Mouse (Mus musculus) CH12.LX (cell line): ENCODE results near the gene A730061H03Rik. TPM values are rescaled to one million over a fixed set of nuclear protein-coding genes. Genes with fewer than 3 reads are reported as not detected.

Source experiments
- DNase-seq: peaks from one replicate; pipeline ENCODE4 v3.0.0-alpha.2; 2013; ENCODE audit errors: extremely low read depth
- H3K27ac ChIP-seq: 2 replicates; pipeline ENCODE4 v1.5.1; 2012; ENCODE audit warnings: low read depth, mild to moderate bottlenecking, control low read depth, moderate library complexity; ENCODE audit not compliant: insufficient read depth
- H3K27me3 ChIP-seq: replicated peaks from 2 replicates; pipeline ENCODE3; 2012; ENCODE audit warnings: inconsistent platforms
- H3K36me3 ChIP-seq, 2 experiments: replicated peaks in 1 of 2; 2 replicates each; pipeline versions ENCODE3 to v1.6.1; 2012; ENCODE audit warnings: inconsistent platforms in 1 of 2, low read length in 1 of 2, mild to moderate bottlenecking in 1 of 2, mixed read lengths in 1 of 2, moderate library complexity in 1 of 2; ENCODE audit not compliant: control insufficient read depth in 1 of 2, insufficient read depth in 1 of 2
- H3K4me1 ChIP-seq, 2 experiments: 2 replicates each; pipeline ENCODE4 v1.6.1; 2012; ENCODE audit warnings: inconsistent platforms in 1 of 2, moderate library complexity in 1 of 2; ENCODE audit not compliant: insufficient read depth in 2 of 2, control insufficient read depth in 1 of 2
- H3K4me2 ChIP-seq: 2 replicates; pipeline ENCODE4 v1.6.1; 2012; ENCODE audit warnings: low read depth, mild to moderate bottlenecking, control low read depth; ENCODE audit not compliant: poor library complexity, insufficient read depth, severe bottlenecking
- H3K4me3 ChIP-seq, 3 experiments: fragments of 150-350 bp in 1 of 3; sonication (generic) in 1 of 3; replicated peaks in 1 of 3; 2 replicates each; pipeline versions ENCODE3 to v1.5.1; 2011 to 2012; ENCODE audit warnings: low read depth in 2 of 3, low read length in 2 of 3, mild to moderate bottlenecking in 2 of 3, moderate library complexity in 2 of 3, control low read depth in 1 of 3, improper control_type of control experiment in 1 of 3, inconsistent platforms in 1 of 3, mixed read lengths in 1 of 3; ENCODE audit not compliant: poor library complexity in 1 of 3
- H3K79me2 ChIP-seq: replicated peaks from 2 replicates; pipeline ENCODE4 v1.6.1; 2012; ENCODE audit warnings: mild to moderate bottlenecking, moderate library complexity; ENCODE audit not compliant: control insufficient read depth, poor library complexity, insufficient read depth, severe bottlenecking; ENCODE audit errors: extremely low read depth
- H3K9ac ChIP-seq: 2 replicates; pipeline ENCODE4 v1.6.1; 2012; ENCODE audit warnings: low read depth, mild to moderate bottlenecking, control low read depth, moderate library complexity; ENCODE audit not compliant: insufficient read depth
- H3K9me3 ChIP-seq: replicated peaks from 2 replicates; pipeline ENCODE3; 2012; ENCODE audit warnings: low read length, inconsistent platforms, mixed read lengths
- BHLHE40 ChIP-seq: IDR thresholded peaks from 2 replicates; pipeline ENCODE4 v1.6.1; 2011; ENCODE audit warnings: mild to moderate bottlenecking, low read depth, low read length, improper control_type of control experiment
- CHD1 ChIP-seq: IDR thresholded peaks from 2 replicates; pipeline ENCODE4 v1.6.1; 2012; ENCODE audit warnings: low read depth, low read length, improper control_type of control experiment, inconsistent platforms
- CTCF ChIP-seq, 2 experiments: IDR thresholded peaks in 1 of 2; conservative IDR thresholded peaks in 1 of 2; 2 replicates each; pipeline ENCODE4 v1.5.1; 2011 to 2012; ENCODE audit warnings: low read depth in 2 of 2, low read length in 2 of 2, improper control_type of control experiment in 1 of 2, inconsistent platforms in 1 of 2, mild to moderate bottlenecking in 1 of 2, moderate library complexity in 1 of 2
- E2F4 ChIP-seq: IDR thresholded peaks from 2 replicates; pipeline ENCODE4 v1.6.1; 2011; ENCODE audit warnings: low read depth, low read length, improper control_type of control experiment; ENCODE audit not compliant: insufficient replicate concordance
- ELF1 ChIP-seq: IDR thresholded peaks from 2 replicates; pipeline ENCODE4 v1.6.1; 2014; ENCODE audit warnings: low read depth, mild to moderate bottlenecking, inconsistent platforms, low read length, improper control_type of control experiment
- EP300 ChIP-seq: IDR thresholded peaks from 2 replicates; pipeline ENCODE4 v1.6.1; 2011; ENCODE audit warnings: low read length, improper control_type of control experiment
- ETS1 ChIP-seq: conservative IDR thresholded peaks from 2 replicates; pipeline ENCODE4 v1.6.1; 2012; ENCODE audit warnings: low read depth, mild to moderate bottlenecking, inconsistent platforms, low read length, improper control_type of control experiment, moderate library complexity
- GABPA ChIP-seq: IDR thresholded peaks from 2 replicates; pipeline ENCODE4 v1.6.1; 2012; ENCODE audit warnings: low read depth, low read length, improper control_type of control experiment, inconsistent platforms; ENCODE audit not compliant: insufficient replicate concordance
- HCFC1 ChIP-seq: IDR thresholded peaks from 2 replicates; pipeline ENCODE4 v1.6.1; 2012; ENCODE audit warnings: low read depth, mild to moderate bottlenecking, inconsistent platforms, low read length, improper control_type of control experiment
- IRF4 ChIP-seq: IDR thresholded peaks from 2 replicates; pipeline ENCODE4 v1.6.1; 2014; ENCODE audit warnings: low read depth, mild to moderate bottlenecking, inconsistent platforms, low read length, improper control_type of control experiment
- JUN ChIP-seq: IDR thresholded peaks from 2 replicates; pipeline ENCODE4 v1.6.1; 2011; ENCODE audit warnings: low read depth, mild to moderate bottlenecking, low read length, improper control_type of control experiment, moderate library complexity; ENCODE audit not compliant: insufficient read depth
- JUND ChIP-seq: conservative IDR thresholded peaks from 2 replicates; pipeline ENCODE4 v1.6.1; 2011; ENCODE audit warnings: low read depth, low read length, improper control_type of control experiment
- KAT2A ChIP-seq: IDR thresholded peaks from 2 replicates; pipeline ENCODE4 v1.6.1; 2012; ENCODE audit warnings: low read length, improper control_type of control experiment, inconsistent platforms; ENCODE audit not compliant: insufficient replicate concordance
- MAFK ChIP-seq: IDR thresholded peaks from 2 replicates; pipeline ENCODE4 v1.6.1; 2011; ENCODE audit warnings: low read length, improper control_type of control experiment; ENCODE audit not compliant: insufficient replicate concordance
- MAZ ChIP-seq: IDR thresholded peaks from 2 replicates; pipeline ENCODE4 v1.6.1; 2012; ENCODE audit warnings: low read depth, mild to moderate bottlenecking, inconsistent platforms, low read length, improper control_type of control experiment, moderate library complexity
- MEF2A ChIP-seq: IDR thresholded peaks from 2 replicates; pipeline ENCODE4 v1.6.1; 2014; ENCODE audit warnings: low read depth, mild to moderate bottlenecking, inconsistent platforms, low read length, improper control_type of control experiment, borderline replicate concordance
- MXI1 ChIP-seq: IDR thresholded peaks from 2 replicates; pipeline ENCODE4 v1.6.1; 2011; ENCODE audit warnings: mild to moderate bottlenecking, low read depth, low read length, improper control_type of control experiment
- MYC ChIP-seq: IDR thresholded peaks from 2 replicates; pipeline ENCODE4 v1.6.1; 2011; ENCODE audit warnings: low read depth, mild to moderate bottlenecking, improper control_type of control experiment, low read length
- NELFE ChIP-seq: IDR thresholded peaks from 2 replicates; pipeline ENCODE4 v1.6.1; 2011; ENCODE audit warnings: low read depth, low read length, improper control_type of control experiment
- NRF1 ChIP-seq: IDR thresholded peaks from 2 replicates; pipeline ENCODE4 v1.6.1; 2014; ENCODE audit warnings: low read depth, mild to moderate bottlenecking, inconsistent platforms, low read length, improper control_type of control experiment, moderate library complexity
- PAX5 ChIP-seq: IDR thresholded peaks from 2 replicates; pipeline ENCODE4 v1.6.1; 2012; ENCODE audit warnings: low read length, inconsistent platforms, mixed read lengths
- POLR2A ChIP-seq: IDR thresholded peaks from 2 replicates; pipeline ENCODE4 v1.6.1; 2011; ENCODE audit warnings: low read depth, mild to moderate bottlenecking, improper control_type of control experiment, low read length
- POLR2AphosphoS2 ChIP-seq: IDR thresholded peaks from 2 replicates; pipeline ENCODE4 v1.6.1; 2011; ENCODE audit warnings: low read depth, low read length, improper control_type of control experiment
- SMC3 ChIP-seq: IDR thresholded peaks from 2 replicates; pipeline ENCODE4 v1.6.1; 2011; ENCODE audit warnings: low read depth, low read length, improper control_type of control experiment
- TBP ChIP-seq: conservative IDR thresholded peaks from 2 replicates; pipeline ENCODE4 v1.6.1; 2011; ENCODE audit warnings: low read depth, low read length, improper control_type of control experiment
- TCF12 ChIP-seq: IDR thresholded peaks from 2 replicates; pipeline ENCODE4 v1.6.1; 2014; ENCODE audit warnings: low read depth, mild to moderate bottlenecking, inconsistent platforms, low read length, improper control_type of control experiment
- UBTF ChIP-seq: IDR thresholded peaks from 2 replicates; pipeline ENCODE4 v1.6.1; 2012; ENCODE audit warnings: low read depth, mild to moderate bottlenecking, inconsistent platforms, low read length, improper control_type of control experiment, moderate library complexity
- USF1 ChIP-seq: IDR thresholded peaks from 2 replicates; pipeline ENCODE4 v1.6.1; 2014; ENCODE audit warnings: low read depth, mild to moderate bottlenecking, inconsistent platforms, low read length, improper control_type of control experiment
- USF2 ChIP-seq: conservative IDR thresholded peaks from 2 replicates; pipeline ENCODE4 v1.6.1; 2011; ENCODE audit warnings: low read depth, low read length, improper control_type of control experiment
- ZKSCAN1 ChIP-seq: IDR thresholded peaks from 2 replicates; pipeline ENCODE4 v1.6.1; 2012; ENCODE audit warnings: low read depth, inconsistent platforms, low read length, improper control_type of control experiment, borderline replicate concordance
- ZMIZ1 ChIP-seq: IDR thresholded peaks from 2 replicates; pipeline ENCODE4 v1.6.1; 2012; ENCODE audit warnings: low read depth, mild to moderate bottlenecking, inconsistent platforms, low read length, improper control_type of control experiment
- ZNF384 ChIP-seq: IDR thresholded peaks from 2 replicates; pipeline ENCODE4 v1.6.1; 2012; ENCODE audit warnings: low read depth, low read length, improper control_type of control experiment, inconsistent platforms
- dilution Hi-C: fragments of 300-500 bp; cut with MboI; formaldehyde crosslinking; loops from 2 replicates; pipeline ENCODE4 v1.14.3; 2020; ENCODE audit warnings: low sequenced_read_pairs; ENCODE audit not compliant: extremely low pct_unique_long_range_greater_than_20kb, extremely low pct_ligation_motif_present
- in situ Hi-C: fragments of 300-500 bp; cut with MboI; formaldehyde crosslinking; loops from 3 replicates; pipeline ENCODE4 v1.14.3; 2019; ENCODE audit warnings: low sequenced_read_pairs, low pct_ligation_motif_present, low pct_unique_long_range_greater_than_20kb, mixed read lengths
- polyA plus RNA-seq: library from polyadenylated mRNA; unstranded; fragments of >175 nt; gene quantifications from 2 replicates; pipeline ENCODE4 v1.2.1, GENCODE M21; 2012; ENCODE audit warnings: low read depth; ENCODE audit not compliant: insufficient read length
- total RNA-seq, 2 experiments: library from RNA; depleted of rRNA; stranded (reverse); fragments of 300-350 nt in 1 of 2; fragments of >200 nt in 1 of 2; gene quantifications; 2 replicates each; pipeline ENCODE4 v1.2.3; 2012 to 2014

Gene A730061H03Rik
- total and polyA plus RNA-seq, 3 experiments: 0.34 to 0.93 TPM; not detected in 1

- H3K4me3 ChIP-seq: no peak overlapping the region
Measured at GRCm38 (mm10) chr14:55561860-55562259, 1.7 kb upstream of the A730061H03Rik start.

GRCm38 (mm10) chr14:55559799-55560201 is 406 bp downstream of the A730061H03Rik start, which contains the start of gene Dcaf11:
Gene Dcaf11, plus strand, starts transcription at chr14:55560006.
- Histone ChIP-seq H3K4me1 (peaks cover 9 to 32% of the 10 kb centered on the region in 2 experiments), H3K36me3 (peaks cover 13 to 29% of the 10 kb centered on the region in 2 experiments), H3K27ac (peak within 1 kb of the TSS; percentile 95), H3K79me2 (peaks cover 6% of the 10 kb centered on the region; the same call in 1 of the 2 replicates), H3K4me3 (peak within 1 kb of the TSS; percentile 69 to 80 (median 80)), H3K9me3 (no peaks in the 10 kb centered on the region), H3K9ac (peak within 1 kb of the TSS; percentile 87), H3K27me3 (no peaks in the 10 kb centered on the region), H3K4me2 (peak within 1 kb of the TSS; percentile 73; the same call in 1 of the 2 replicates)
- in situ Hi-C loops (no loop called here), dilution Hi-C loops (no loop called here)
- peak; percentile 97 for DNase-seq
- peak; percentile 27; the same call in 1 of the 2 replicates for TF ChIP-seq ETS1
- peak; percentile 33; the same call in 1 of the 2 replicates for TF ChIP-seq POLR2AphosphoS2
- no peak for TF ChIP-seq MEF2A
- no peak for TF ChIP-seq JUND
- no peak for TF ChIP-seq MAFK
- no peak for TF ChIP-seq USF2
- TF ChIP-seq MXI1: no peak
- peak; percentile 85 for TF ChIP-seq NELFE
- peak; percentile 81 for TF ChIP-seq POLR2A
- no peak for TF ChIP-seq MAZ
- no peak; the same call in 1 of the 2 replicates for TF ChIP-seq TBP
- TF ChIP-seq MYC: peak; percentile 30; the same call in 1 of the 2 replicates
- TF ChIP-seq KAT2A: no peak
- TF ChIP-seq SMC3: 0 out of 2 replicates have a peak, but pooled peaks have one; percentile 18
- peak; percentile 78; the same call in 1 of the 2 replicates for TF ChIP-seq ELF1
- no peak for TF ChIP-seq PAX5
- no peak; the same call in 1 of the 2 replicates for TF ChIP-seq IRF4
- TF ChIP-seq CTCF (conservative IDR thresholded peaks at IDR 0.05 in 1 of 2, IDR thresholded peaks at IDR 0.05 in 1 of 2; ENCODE audit: low read depth in 2 of 2, low read length in 2 of 2): peak in 1 of 2 experiments; percentile 34; a peak in 2 of 4 replicates
- no peak for TF ChIP-seq EP300
- TF ChIP-seq USF1: peak; percentile 37
- TF ChIP-seq HCFC1: peak; percentile 55; the same call in 1 of the 2 replicates
- TF ChIP-seq BHLHE40: no peak
- TF ChIP-seq GABPA: no peak
- no peak for TF ChIP-seq ZNF384
- peak; percentile 73; the same call in 1 of the 2 replicates for TF ChIP-seq TCF12
- TF ChIP-seq E2F4: no peak

More at GRCm38 (mm10) chr14:55561860-55562259, 1.7 kb upstream of the A730061H03Rik start:
- no peak for TF ChIP-seq UBTF
- TF ChIP-seq POLR2A: no peak
- TF ChIP-seq SMC3: no peak
- TF ChIP-seq TCF12: no peak
- TF ChIP-seq ZKSCAN1: no peak
- TF ChIP-seq MAZ: no peak
- TF ChIP-seq PAX5: no peak
- TF ChIP-seq JUND: no peak
- no peak for TF ChIP-seq MXI1
- TF ChIP-seq CHD1: no peak
- TF ChIP-seq NRF1: no peak
- TF ChIP-seq IRF4: no peak
- no peak for TF ChIP-seq MYC
- TF ChIP-seq NELFE: no peak
- no peak for TF ChIP-seq E2F4
- no peak for TF ChIP-seq BHLHE40
- no peak for TF ChIP-seq ZMIZ1
- no peak for TF ChIP-seq JUN
- Histone ChIP-seq H3K4me2 (no peak overlapping the region), H3K79me2 (peaks cover 6% of the 10 kb centered on the region; the same call in 1 of the 2 replicates), H3K9ac (no peak overlapping the region), H3K4me1 (peaks cover 9 to 25% of the 10 kb centered on the region in 2 experiments), H3K27me3 (no peaks in the 10 kb centered on the region), H3K36me3 (peaks cover 31 to 50% of the 10 kb centered on the region in 2 experiments), H3K27ac (no peak overlapping the region), H3K9me3 (no peaks in the 10 kb centered on the region)
- in situ Hi-C loops (no loop called here), dilution Hi-C loops (no loop called here)
- DNase-seq: no peak
